Mouse (Mus musculus): ENCODE measurements around the gene Ppp1r14c. TPM values are rescaled to one million over a fixed set of nuclear protein-coding genes. Genes with fewer than 3 reads are reported as not detected.
"Not testable (repeated sequence)": the region's sequence is repeated elsewhere in the genome, so short reads cannot be mapped to it uniquely, and the experiment has no call there.

Gene Ppp1r14c
- total RNA-seq, 2 experiments from 2014 or later, result 91.1 to 92.6 TPM

GRCm38 (mm10) chr10:3452822-3453475, 87.1 kb downstream of the Ppp1r14c start:
- no peak for DNase-seq
- intact Hi-C loops (cut with DNase I), result no loop called here

GRCm38 (mm10) chr10:3458686-3459085, 92.8 kb downstream of the Ppp1r14c start:
- intact Hi-C loops (cut with DNase I), result no loop called here
- no peak for DNase-seq

GRCm38 (mm10) chr10:3460841-3461240, 95.0 kb downstream of the Ppp1r14c start:
- intact Hi-C loops (cut with DNase I), result no loop called here

DNA sequence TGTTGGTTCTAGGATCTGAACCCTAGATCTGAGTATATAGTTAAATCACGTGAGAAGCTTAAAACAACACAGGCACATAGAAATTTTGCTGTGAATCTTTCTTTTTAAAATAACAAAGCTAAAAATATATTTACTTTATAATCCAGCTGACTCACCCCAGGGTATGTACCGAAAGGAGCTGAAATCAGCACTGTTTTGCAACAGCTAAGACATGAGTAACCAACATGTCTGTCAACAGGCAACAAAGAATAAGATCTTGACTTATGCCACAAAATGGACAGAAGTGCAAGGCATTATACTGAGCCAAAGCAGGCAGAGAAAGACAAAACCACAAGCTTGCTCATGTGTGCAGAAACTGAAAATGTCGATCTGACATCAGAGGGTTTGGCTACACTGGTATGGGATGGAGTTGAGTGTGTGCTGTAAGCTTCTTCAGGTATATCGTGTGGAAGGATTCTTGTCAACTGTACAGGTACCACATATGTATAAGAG, 100.3 kb downstream of the Ppp1r14c start:
- intact Hi-C loops (cut with DNase I), result no loop called here
- no peak for DNase-seq

More at GRCm38 (mm10) chr10:3460841-3461240, 95.0 kb downstream of the Ppp1r14c start:
- peak; percentile 21 for DNase-seq

- intact Hi-C loops (cut with DNase I), result no loop called here
- DNase-seq, result no peak
These were observed 102.7 kb downstream of the Ppp1r14c start for GRCm38 (mm10) chr10:3468590-3468989.

- no peak for DNase-seq
- intact Hi-C loops (cut with DNase I), result no loop called here
These were observed 110.8 kb downstream of the Ppp1r14c start for GRCm38 (mm10) chr10:3476611-3477010.

GRCm38 (mm10) chr10:3479772-3480171, 113.9 kb downstream of the Ppp1r14c start:
- intact Hi-C loops (cut with DNase I), result no loop called here
- DNase-seq, result peak; percentile 60

DNA sequence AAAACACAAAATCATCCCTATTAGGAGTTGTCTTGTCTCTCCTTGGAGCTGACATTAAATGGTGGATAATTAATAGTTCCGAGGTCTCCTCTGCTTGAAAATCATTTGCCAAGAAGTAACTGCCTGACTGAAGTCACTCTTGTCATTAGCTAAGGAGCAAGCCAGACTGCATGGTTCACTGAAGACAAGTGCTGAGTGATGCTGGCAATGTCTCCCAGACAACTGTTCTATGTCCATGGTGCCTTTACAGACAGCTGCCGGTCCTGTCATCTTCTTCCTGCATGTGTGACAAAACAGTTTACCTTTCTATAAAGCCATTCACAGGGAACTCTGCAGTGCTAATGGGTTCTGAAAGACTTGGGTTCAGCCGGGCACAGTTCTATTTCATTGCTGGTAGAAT, 124.2 kb downstream of the Ppp1r14c start:
- peak; percentile 41 for DNase-seq
- intact Hi-C loops (cut with DNase I), result no loop called here

DNA sequence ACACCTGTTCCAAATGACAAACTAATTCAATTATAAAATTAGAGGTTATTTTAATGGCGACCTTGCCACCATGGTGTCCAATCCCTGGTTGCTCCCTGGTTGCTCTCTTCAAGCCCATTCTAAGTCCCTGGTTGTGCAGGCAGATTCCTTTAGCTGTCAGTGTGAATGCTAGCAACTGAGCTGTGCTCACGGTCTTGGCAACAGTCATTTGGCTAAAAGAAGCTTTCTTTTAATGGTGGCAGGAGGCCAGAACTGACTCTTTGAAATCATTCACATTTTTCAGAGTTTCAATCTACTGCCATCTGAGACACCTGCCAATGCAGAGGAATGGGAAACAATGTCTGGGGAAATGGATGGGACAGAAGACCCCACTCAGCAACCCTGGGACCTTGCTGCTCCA, 130.9 kb downstream of the Ppp1r14c start:
- intact Hi-C loops (cut with DNase I), result no loop called here
- no peak for DNase-seq

DNA sequence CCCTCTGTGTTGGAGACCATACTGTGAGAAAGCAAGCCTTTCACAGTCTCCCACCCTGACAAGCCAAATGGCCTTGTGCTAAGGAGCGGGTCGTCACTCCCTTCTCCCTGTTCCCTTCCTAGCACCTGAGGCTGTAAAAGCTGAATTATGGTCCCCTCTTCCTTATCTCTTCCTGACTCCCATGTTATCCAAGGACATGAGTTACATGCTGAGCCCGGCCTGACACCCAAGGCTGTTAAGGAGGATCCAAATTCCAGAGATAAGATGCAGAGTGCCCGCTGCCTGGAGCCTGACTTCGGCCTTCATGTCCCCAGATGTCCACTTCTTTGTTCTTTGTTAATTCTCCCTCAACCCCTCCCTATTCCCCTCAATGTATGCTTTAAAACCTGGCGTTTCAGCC, 135.0 kb downstream of the Ppp1r14c start:
- intact Hi-C loops (cut with DNase I); DNase-seq: not testable (repeated sequence)

DNA sequence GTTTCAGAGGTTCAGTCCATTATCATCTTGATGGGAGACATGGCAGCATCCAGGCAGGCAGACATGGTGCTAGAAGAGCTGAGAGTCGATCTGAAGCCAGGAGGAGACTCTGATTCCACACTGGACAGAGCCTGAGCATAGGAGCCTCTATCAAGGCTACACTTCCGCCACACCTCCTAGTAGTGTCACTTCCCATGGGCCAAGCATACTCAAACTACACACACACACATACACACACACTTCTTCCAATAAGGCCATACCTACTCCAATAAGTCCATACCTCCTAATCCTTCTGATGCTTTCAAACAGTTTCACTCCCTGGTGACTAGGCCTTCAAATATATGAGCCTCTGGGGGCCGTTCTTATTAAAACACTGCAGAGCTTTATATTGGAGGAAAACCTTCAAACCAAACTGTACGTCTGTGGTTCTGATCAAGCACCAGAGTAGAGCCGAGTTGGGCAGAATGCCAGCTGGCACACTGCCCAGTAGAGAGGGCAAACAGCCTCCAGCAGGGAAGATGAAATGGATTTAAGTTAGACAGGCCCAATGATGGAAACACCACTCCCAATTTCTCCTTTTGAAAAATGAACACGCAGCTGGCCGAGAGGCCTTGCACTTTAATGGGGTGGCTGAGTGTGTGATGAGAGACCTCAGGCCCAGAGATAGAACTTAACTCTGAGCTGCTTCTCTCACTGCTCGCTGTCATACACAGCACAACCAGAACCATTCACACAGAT, 141.8 kb downstream of the Ppp1r14c start:
- intact Hi-C loops (cut with DNase I), result no loop called here
- DNase-seq, result peak; percentile 92

GRCm38 (mm10) chr10:3508222-3508588, 142.3 kb downstream of the Ppp1r14c start:
- no peak for DNase-seq
- intact Hi-C loops (cut with DNase I), result no loop called here

- no peak for DNase-seq
- intact Hi-C loops (cut with DNase I), result no loop called here
These were observed 142.9 kb downstream of the Ppp1r14c start for GRCm38 (mm10) chr10:3508746-3509145.

- no peak for DNase-seq
These were observed 143.9 kb downstream of the Ppp1r14c start for GRCm38 (mm10) chr10:3509663-3510277.

GRCm38 (mm10) chr10:3510486-3510885, 144.6 kb downstream of the Ppp1r14c start:
- no peak for DNase-seq
- intact Hi-C loops (cut with DNase I), result loop anchor here (10.0 kb wide), 1 partner anchor 146 kb away; the partner anchor contains the start of gene Ppp1r14c

More at GRCm38 (mm10) chr10:3509663-3510277, 143.9 kb downstream of the Ppp1r14c start:
- intact Hi-C loops (cut with DNase I), result loop anchor here (10.0 kb wide), 1 partner anchor 145 kb away; the partner anchor contains the start of gene Ppp1r14c

DNA sequence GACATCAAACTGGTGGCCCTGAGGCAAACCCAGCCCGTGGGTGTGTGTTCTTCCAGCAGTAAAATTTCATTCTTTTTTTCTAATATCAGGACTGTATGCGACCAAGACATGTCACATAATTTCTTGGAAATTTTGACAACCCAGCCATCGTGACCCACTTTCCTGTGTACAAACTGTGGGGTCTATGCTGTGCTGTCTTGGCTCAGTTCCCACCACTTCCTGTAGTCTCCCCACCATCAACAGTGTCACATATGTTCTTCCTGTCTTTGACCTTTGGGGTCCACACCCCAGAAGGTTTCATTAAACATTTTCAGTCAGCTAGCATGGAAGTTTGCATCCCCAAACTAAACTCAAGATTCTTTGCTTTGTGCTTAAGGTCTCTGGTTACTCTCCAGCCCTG, 145.5 kb downstream of the Ppp1r14c start:
- DNase-seq, result no peak
- intact Hi-C loops (cut with DNase I), result loop anchor here (10.0 kb wide), 1 partner anchor 147 kb away; the partner anchor contains the start of gene Ppp1r14c

- intact Hi-C loops (cut with DNase I), result loop anchor here (10.0 kb wide), 1 partner anchor 148 kb away; the partner anchor contains the start of gene Ppp1r14c
- no peak for DNase-seq
These were observed 146.9 kb downstream of the Ppp1r14c start for GRCm38 (mm10) chr10:3512620-3513305.

GRCm38 (mm10) chr10:3513947-3514346, 148.1 kb downstream of the Ppp1r14c start:
- no peak for DNase-seq
- intact Hi-C loops (cut with DNase I), result loop anchor here (10.0 kb wide), 1 partner anchor 149 kb away; the partner anchor contains the start of gene Ppp1r14c

All from left cerebral cortex, postnatal 4 days (tissue).